Mouse (Mus musculus): ENCODE measurements around the gene Ttc5.
"Not testable (repeated sequence)": the region's sequence is repeated elsewhere in the genome, so short reads cannot be mapped to it uniquely, and the experiment has no call there.

The Ttc5 gene

DNA sequence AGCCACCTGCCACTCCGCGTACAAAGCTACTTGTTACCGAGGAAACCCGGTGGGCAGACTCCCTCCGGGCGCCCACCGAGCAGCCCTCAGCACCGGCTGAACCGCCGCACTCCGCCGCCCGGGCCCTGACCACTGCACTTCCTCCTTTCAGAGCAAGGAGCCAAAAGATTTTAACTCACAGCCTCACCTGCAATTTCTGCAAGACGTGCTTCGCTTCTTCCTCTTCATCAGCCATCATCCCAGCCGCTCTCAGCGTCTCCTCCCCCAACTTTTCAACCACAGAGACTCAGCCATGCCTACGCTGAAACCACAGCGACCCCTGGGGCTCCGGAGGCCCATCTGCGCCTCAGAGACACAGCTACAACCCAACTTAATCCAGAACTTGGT, at the start of gene Ttc5:
Gene Ttc5, minus strand, starts transcription at position 269 of the 387 bp plus-strand sequence.
- DNase-seq (ENCODE audit: low read depth, low spot score): peak; percentile 94

DNA sequence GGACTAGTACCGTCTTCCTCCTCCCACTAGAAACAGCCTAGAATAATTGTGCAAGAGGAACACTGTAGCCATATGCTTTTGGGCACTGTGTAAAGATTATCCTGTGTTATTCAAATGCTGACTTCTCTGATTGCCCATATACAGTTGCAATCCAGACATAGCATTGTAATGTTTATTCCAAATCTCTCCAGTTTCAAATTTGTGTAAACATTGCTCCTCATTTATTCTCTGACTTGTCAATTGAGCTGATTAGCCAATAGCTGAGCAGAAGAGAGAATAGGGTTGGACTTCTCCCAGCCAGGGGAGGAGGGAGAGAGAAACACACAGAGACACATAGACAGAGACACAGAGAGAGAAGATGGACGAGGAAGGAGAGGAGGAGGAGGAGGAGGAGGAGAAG, 49.1 kb upstream of the Ttc5 start:
- peak; percentile 33 for DNase-seq (ENCODE audit: low read depth, low spot score)

DNA sequence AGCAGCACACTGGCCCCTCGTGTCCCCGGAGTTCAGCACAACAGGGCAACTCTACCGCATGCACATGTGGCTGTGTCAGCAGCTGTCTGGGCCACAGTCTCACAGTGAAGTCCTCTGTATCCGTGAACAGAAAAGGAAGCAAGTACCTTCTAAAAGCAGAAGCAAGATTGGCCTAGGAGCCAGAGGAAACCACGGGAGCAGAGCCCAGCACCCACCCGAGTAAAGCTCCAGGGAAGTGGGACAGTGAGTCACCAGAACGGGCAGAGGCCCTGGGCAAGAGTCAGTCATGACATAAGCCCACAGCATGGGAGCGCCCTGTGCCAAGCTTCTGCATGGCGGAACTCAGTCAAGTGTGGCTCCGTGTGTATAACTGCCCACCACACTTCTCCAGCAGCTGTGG, 48.6 kb upstream of the Ttc5 start:
- DNase-seq (ENCODE audit: low read depth, low spot score): no peak

DNA sequence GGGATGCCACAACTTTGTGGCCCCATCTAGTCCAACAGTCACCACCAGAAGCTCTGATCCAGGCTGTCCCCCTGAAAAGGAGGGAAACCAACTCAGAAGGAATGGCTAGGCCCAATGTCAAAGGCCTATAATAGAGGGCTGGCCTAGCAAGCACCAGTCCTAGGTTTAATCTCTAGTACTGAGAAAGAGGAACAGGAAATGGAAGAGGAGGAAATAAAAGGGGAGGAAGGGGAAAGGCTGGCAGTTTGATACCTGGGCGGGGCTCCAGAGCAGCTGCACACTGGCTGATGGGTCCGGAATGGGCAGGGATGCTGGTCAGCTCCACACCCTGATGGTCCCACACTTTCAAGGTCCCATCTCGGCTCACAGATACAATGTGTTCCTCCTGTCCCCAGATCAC, 44.6 kb upstream of the Ttc5 start:
- no peak for DNase-seq (ENCODE audit: low read depth, low spot score)

DNA sequence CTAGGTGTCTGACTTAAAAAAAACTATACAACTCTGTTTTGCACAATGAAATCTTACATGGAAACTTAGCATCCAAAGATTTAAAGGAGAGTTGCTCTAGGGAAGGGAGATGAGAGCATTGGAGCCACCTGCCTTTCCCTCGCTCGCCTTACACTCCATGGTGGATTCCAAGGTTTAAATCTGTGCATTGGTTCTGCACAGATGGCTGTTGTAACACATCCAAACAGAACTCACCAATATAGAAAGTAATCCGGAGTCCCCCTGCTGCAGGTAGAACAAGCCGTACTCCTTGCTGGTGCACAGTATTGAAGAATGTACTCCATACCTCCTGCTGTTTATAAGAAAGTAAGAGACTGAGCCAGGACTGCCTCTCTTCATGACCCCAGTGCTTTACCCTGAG, 41.3 kb upstream of the Ttc5 start:
- DNase-seq (ENCODE audit: low read depth, low spot score): no peak

DNA sequence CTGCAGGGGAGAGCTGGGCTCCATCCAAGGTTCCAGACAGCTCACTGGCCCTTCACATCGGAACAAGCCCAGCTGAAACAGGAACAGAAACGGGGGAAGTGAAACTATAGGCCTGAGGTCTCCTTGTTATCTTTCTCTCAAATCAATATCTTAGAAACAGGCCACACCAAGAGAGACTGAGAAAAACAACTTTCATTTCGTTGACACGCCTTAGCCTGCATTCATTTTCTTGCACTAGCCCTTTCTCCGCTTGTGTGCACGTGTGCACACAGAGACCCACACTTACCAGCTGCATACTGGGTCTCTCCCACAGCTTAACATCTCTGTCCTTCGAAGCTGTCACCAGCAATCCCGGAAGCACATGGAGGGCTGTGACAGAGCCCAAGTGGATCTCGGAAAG, 38.9 kb upstream of the Ttc5 start:
- no peak for DNase-seq (ENCODE audit: low read depth, low spot score)

DNA sequence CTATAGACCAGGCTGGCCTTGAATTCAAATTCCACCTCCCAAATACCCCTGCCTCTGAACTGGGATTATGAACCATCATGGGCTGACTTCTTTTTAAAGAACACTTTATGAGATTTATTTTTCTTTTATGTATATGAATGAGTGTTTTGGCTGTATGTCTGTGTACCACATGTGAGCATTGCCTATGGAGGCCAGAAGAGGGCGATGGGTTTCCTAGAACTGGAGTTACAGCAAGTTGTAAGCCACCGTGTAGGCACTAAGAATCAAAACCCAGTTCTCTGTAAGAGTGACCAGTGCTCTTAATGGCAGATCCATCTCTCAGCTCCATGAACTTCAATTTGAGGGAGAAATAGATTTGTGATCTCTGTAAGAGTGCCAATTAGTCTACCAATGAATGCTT, 37.9 kb upstream of the Ttc5 start:
- no peak for DNase-seq (ENCODE audit: low read depth, low spot score)

DNA sequence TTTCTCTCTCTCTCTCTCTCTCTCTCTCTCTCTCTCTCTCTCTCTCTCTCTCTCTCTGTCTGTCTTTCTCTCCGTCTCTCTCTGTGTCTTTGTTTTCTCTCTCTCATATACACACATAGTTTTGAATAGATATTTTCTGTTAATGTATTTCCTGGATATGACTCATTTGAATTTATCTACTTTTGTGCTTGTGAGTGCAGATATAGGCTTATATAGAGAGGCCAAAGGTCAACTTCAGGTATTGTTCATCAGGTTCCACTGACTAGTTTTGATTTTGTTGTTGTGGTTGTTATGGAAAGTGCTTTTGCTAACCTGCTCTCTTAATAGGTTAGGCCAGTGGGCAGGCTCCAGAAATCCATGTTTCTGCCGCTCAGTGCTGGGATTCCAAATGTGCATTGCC, 27.7 kb upstream of the Ttc5 start:
- DNase-seq (ENCODE audit: low read depth, low spot score): no peak

DNA sequence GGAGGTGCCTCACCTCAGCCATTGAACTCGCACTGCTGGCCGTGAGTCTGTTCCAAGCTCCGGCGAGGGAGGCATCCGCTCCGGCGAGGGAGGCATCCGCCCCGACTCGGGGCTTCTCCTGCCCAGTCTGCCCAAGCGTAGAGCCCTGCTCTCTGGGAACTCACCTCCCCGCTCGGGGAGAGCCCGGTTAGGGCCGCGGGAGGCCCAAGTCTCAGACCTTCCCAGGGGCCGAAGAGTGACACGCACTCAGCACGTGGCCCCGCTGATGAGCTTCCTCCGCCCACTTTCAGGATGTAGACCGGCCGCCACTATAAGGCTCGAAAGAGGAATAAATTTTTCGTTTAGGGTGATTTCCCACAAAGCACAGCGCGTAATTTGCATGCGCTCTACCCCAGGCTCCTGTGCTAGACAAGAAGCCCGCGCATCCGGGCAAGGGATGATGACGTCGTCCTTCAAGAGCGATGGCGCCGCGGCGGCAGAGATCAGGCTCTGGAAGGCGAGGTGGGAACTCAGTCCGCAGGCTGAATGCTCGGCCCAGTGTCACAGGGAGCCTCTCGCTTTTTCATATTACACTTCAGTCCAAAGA, 22.3 kb upstream of the Ttc5 start, which contains the start of the genes Ccnb1ip1 and Parp2:
Gene Ccnb1ip1, minus strand, starts transcription at position 246 of the 586 bp plus-strand sequence.
Gene Parp2, plus strand, starts transcription at position 355 of the 586 bp plus-strand sequence.
- peak; percentile 97 for DNase-seq (ENCODE audit: low read depth, low spot score)

DNA sequence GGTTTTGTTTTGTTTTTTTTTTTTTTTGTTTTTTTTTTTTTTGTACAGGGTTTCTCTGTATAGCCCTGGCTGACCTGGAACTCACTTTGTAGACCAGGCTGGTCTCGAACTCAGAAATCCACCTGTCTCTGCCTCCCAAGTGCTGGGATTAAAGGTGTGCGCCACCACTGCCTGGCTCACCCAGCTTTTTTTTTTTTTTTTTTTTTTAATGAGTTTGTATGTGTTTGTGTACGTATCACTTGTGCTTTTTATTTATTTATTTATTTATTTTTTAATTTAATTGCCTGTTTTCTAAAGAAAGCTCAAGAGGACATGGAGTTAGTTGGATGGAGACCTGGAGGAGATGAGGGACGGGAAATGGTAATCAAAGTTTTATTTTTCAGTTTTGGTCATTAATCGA, 21.1 kb upstream of the Ttc5 start:
- not testable (repeated sequence) for DNase-seq (ENCODE audit: low read depth, low spot score)

DNA sequence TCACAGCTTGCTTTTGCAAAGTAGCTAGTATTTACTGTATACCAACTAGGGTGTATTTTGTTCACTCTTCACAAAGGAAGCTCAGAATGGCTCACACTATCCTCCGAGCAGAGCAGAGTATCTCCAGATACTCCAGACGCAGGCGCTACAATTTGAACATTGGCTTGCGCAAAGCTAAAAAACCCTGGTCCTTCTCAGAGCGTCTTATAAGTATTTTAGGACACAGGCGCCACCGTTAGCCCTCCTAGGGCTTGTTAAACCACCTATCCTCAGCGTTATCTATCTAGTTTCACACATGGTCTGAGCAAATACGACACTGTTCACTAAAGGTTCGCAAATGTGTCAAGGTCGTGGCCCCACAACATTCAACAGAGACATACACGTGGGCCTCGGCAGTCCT, 19.4 kb upstream of the Ttc5 start:
- no peak for DNase-seq (ENCODE audit: low read depth, low spot score)

DNA sequence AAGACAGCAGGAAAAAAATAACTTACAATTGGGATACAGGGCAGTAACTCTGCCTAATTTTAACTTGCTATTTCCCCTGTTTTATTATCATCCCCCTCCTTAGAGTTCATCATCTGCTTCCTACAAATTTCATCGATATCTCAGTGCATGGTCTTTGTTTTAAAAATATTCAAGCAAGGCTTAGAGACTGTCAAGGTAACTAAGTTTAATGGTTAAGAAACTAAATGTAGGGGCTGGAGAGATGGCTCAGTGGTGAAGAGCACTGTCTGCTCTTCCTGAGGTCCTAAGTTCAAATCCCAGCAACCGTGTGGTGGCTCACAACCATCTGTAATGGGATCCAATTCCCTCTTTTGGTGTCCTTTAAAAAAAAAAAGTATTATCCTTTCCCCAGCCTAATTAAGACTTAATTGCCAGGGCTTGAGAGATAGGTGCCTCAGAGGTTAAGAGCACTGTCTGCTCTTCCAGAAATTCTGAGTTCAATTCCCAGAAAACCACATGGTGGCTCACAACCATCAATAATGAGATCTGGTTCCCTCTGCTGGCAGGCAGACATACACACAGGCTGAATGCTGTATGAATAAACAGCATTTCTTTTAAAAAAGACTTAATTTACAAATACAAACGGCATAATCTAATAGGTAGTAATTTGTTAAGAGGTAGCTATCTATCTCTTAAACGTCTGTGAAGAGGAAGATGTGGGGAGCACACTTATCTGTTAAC, 17.7 kb upstream of the Ttc5 start:
- DNase-seq (ENCODE audit: low read depth, low spot score): peak; percentile 78

DNA sequence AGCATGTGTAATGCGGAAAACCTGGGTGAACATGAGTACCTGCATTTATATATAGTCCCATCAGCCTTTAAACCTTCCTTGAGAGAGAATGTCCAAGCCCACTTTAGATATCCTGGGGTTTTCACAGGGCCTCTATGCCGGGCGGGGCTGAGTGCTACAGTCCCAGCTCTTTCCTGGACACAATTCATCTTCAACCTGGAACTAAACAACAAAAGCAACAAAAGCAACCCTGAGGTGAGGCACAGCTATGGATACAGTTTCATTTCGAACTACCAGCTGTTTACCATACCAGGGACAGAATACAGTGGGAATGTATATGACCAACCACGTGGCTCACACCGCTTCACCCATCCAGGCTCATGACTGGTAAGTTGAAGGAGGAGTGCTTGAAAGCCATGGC, 17.1 kb upstream of the Ttc5 start:
- peak; percentile 68 for DNase-seq (ENCODE audit: low read depth, low spot score)

DNA sequence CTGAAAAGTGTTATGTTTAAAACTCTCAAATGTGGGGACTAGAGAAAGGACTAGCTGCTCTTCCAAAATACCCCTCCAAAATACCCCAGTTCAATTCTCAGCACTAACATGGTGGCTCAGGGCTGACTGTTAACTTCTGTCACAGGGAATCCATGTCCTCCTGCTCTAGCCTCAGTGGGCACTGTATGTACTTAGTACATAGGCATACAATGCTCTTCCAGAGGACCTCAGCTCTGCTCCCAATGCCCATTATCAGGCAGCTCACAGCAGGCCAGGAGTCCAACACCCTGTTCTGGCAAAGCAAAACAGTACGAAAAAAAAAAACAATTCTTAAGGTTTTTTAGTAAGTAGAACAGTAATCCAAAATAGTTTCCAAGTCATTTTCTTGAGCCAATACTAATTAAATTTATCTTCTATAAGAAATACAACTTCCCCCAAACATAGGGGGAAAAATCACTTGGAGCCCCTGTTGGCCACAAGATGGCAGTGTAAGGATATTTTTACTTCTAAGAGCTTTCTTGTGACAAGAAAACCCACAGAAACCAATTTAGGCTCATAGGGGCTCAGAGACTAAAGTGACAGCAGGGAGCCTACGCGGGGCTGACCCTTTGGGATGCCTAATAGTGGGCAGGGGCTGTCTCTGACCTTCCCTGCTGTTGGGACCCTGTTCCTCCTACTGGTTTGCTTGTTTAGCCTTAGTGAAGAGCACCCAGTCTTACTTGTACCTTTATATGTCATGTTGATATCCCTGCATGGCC, 14.4 kb upstream of the Ttc5 start:
- DNase-seq (ENCODE audit: low read depth, low spot score): peak; percentile 75

DNA sequence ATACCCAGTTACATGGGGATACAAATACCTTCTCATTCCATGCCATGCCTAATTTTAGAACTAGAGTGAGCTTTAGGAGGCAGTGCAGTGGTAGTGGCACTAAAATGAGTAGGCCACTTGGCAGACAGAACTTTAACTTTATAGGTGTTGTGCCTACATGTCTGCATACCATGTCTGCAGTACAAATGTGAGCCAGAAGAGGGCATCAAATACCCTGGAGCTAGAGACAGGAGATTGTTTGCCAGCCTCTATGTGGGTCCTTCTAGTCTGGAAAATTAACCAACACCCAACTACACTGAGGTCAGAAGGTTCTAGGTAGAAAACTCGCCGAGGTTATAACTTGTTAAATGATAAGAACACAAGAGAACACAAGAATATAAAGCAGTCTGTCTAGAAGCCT, 13.2 kb upstream of the Ttc5 start:
- DNase-seq (ENCODE audit: low read depth, low spot score): peak; percentile 71

DNA sequence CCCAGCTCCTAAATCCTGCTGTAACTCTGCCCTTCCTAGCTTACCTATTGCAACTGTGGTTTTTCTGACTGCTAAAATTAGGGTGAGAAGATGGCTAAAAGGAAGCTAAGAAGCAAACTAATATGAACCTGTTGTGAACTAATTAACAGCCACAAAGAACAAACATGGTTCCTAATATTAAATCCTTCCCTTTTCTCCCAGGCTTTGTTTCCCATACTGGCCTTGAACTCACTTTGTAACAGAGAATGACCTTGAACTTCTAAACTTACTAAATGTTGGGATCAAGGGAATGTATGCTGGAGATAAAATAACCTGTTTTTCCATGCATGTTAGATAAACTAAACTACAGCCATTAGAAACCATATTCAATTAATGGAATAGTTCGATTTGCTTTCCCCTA, 11.1 kb upstream of the Ttc5 start:
- DNase-seq (ENCODE audit: low read depth, low spot score): peak; percentile 56

DNA sequence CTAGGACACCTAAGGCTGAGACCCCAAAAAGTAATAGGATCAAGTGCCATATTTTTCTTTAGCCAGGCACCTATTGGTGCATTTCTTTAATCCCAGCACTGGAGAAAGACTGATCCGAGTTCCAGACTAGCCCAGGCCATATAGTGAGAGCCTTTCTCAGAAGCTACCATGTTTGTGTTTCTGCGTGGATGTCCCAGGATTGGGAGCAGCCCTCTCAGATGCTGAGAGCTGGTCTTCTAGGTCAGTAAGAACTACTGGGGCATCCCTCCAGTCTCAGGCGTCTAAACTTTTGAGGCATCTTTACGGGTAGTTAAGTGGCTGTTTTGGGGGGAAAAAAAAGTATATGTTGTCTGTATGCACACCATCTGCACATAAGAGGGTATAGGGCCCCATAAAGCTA, 10.6 kb upstream of the Ttc5 start:
- DNase-seq (ENCODE audit: low read depth, low spot score): no peak

DNA sequence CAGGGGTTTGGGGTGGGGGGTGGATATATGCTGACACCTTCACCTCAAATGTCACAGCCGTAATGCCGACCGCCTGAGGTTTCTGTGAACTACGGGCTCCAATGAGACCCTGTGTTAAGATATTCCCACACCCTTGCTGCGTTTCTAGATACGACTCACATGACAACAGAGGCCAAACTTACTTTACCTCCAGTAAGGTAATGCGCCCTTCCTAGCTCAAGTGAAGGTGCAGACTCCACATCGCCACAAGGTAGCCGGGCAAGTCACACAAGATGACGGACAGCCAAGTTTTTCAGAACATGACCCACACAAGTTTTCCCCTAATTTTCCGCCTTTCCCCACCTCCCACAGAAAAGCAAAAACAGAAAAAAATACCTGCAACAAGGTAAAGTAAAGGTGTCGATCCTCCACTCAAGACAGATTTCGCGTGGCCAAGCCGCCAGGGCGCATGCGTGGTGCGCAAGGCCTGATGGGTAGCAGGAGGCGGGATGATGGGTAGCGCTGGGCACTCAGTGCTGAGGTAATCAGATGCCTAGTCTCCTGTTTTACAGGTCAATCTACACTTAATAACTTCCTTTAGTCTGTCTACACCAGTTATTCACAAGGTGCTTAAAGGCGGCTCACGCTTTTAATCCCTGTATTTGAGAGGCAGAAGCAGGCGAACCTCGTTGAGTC, 10.1 kb upstream of the Ttc5 start:
- DNase-seq (ENCODE audit: low read depth, low spot score): peak; percentile 83

DNA sequence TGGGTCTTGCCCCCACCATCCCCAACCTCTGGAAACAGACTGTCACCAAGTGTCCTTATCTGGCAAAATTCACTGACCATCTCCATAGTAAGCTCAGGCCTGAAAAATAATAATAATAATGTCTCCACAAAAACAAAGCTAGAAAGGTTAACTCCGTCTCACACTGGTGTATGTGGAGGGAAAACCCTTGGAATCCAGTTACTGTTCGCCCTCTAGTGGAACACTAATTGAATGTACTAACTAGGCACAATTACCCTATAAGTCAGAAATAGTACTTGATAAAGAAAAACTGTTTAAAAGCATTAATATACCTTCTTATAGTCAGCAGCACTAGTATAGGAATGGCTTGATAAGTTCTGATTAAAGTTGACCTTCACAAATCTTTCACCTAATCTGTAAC, 2.8 kb upstream of the Ttc5 start:
- DNase-seq (ENCODE audit: low read depth, low spot score): no peak

DNA sequence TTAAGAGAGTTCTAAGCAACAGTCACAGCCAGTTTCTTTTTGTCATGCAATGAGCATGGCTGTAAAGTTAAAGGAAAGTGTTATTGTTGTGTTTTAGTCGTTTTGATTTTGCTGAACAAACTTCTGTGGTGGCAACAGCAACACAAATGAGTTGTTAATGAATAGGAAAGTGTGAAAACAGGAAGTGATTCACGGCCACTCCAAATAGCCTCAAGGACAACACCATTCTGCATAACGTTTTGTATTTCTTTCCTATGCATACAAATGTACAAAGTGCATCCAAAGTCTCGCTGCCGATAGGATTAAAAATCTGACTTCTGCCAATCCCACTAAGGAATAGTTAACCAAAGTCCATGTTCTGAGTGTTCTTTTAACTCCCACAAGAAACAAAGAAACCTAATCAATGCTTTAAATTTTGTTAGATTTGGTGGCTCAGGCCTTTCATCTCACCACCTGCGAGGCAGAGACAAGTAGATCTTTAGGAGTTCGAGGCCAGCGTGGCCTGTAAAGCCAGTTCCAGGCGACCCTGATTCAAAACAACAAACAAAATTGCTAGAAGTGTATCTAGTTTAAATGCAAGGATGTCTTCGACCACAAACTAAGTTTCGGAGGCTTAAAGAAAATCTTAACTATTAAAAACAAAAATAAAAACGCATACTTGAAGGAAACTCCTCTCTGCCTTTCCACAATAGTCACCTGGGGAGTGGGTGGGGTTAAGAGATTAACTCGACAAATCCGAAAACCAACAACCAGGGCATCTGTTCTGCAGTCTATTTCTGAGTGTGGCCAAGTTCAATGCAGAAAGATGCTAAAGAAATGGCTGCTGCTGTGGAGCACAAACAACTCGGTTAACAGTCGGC, 698 bp downstream of the Ttc5 start:
- DNase-seq (ENCODE audit: low read depth, low spot score): no peak

DNA sequence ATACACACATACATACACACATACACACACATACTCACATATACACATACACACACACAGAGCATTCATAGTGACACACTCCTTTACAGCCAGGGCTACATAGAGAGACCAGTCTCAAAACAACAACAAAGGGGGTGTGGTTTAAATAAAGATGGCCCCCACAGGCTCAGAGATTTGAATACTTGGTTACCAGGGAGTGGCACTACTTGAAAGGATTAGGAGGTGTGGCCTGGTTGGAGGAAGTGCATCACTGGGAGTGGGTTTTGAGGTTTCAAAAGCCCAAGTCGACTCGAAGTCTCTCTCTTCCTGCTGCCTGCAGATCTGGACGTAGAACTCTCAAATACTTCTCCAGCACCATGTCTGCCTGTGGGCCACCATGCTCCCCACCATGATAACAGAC, 3.2 kb downstream of the Ttc5 start:
- DNase-seq (ENCODE audit: low read depth, low spot score): peak; percentile 92
